Mouse (Mus musculus) cerebellum, adult 9-11 months (tissue): ENCODE results near the gene Msantd2.

ENCODE experiments used
- DNase-seq: peaks from one replicate; pipeline ENCODE4 v3.0.0; 2022

Msantd2 gene

DNA sequence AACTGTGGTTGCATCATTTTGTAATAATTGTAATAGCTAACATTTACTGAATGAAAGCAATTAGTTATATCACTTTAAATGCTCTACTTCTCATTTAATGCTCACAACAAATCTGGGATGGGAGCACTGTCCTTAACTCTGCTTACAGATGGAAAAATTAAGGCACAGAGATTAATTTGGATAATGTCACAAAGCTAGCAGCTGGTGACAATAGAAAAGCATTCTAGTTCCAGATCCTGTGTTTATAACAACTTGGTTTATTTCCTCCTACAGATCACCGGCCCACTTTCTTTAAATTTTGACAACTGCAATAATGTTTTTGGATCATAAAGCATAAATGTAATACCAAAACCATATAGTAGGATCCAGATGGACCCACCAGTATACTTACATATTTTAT is 16.9 kb downstream of the Msantd2 start:
- no peak for DNase-seq

- no peak for DNase-seq
Measured at GRCm38 (mm10) chr9:37512097-37512496, 23.0 kb downstream of the Msantd2 start.

- no peak for DNase-seq
Measured at GRCm38 (mm10) chr9:37514456-37514855, 25.3 kb downstream of the Msantd2 start.

DNA sequence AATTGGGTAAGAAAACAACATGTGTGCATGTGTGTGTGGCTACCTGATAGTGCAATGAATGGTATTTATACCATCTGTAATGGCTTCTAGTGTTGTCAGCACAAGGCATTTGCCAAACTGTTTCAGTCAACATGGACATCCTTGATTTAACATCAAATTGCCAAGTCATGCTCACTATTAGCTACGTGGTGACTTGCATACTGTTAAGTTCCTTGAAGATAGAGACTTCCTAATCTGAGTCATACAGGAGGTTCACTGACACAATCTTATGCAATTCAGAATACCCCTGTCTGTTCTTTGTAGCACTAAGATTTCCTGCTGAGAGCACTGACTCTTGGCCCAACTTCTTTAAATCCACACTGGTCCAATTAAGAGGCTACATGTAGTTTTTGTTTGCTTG is 28.3 kb downstream of the Msantd2 start:
- no peak for DNase-seq

- peak; percentile 57 for DNase-seq
Measured at GRCm38 (mm10) chr9:37518991-37519390, 29.9 kb downstream of the Msantd2 start.

GRCm38 (mm10) chr9:37519995-37520394 is 30.9 kb downstream of the Msantd2 start:
- peak; percentile 43 for DNase-seq

- no peak for DNase-seq
Measured at GRCm38 (mm10) chr9:37525461-37525860, 36.3 kb downstream of the Msantd2 start.

DNA sequence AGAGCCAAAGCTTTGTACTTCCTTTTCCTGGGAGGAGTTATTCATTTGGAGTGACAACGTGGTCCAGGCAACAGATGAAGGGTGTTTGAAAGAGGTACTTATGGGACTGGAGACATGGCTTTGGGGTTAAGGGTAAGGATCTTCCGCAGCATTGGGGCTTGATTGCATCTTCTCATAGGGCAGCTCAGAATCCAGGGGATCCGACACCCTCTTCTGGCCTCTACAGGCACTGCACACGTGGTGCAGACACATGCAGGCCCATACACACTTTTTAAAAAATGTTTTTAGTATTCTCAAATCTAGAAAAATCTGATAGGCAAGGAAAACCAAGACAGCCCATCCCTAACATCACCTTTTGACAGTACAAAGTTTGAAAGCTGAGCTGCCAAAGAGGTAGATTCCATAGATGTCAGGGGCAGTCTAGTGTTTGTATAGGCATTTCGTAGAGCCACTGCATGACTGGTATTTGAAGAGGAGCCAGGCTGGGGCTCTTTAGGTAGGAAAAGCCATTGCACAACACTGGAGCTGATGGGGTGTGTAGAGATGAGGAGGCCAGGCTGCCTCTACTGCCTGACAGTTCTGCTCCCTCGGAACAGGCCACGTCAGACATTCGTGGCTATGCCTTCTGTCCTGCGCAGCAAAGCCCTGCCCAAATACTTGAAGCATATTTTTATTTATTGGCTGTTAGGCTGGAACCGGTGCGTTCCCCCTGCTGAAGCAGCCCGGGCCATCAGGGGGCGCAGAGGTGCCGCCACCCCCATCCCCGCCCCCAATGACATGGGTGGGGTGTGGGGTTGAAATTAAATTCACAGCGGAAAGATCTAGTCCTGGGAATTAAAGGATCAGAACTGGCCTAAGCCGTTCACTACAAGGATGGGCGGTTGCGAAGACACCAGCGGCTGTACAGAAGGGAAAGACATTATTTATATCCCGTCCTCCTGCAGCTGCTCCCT is 37.6 kb downstream of the Msantd2 start:
- no peak for DNase-seq

GRCm38 (mm10) chr9:37527396-37528224 is 38.5 kb downstream of the Msantd2 start, which contains the start of gene Esam:
Esam (plus strand) TSS chr9:37528078.
- DNase-seq, result peak; percentile 45

DNA sequence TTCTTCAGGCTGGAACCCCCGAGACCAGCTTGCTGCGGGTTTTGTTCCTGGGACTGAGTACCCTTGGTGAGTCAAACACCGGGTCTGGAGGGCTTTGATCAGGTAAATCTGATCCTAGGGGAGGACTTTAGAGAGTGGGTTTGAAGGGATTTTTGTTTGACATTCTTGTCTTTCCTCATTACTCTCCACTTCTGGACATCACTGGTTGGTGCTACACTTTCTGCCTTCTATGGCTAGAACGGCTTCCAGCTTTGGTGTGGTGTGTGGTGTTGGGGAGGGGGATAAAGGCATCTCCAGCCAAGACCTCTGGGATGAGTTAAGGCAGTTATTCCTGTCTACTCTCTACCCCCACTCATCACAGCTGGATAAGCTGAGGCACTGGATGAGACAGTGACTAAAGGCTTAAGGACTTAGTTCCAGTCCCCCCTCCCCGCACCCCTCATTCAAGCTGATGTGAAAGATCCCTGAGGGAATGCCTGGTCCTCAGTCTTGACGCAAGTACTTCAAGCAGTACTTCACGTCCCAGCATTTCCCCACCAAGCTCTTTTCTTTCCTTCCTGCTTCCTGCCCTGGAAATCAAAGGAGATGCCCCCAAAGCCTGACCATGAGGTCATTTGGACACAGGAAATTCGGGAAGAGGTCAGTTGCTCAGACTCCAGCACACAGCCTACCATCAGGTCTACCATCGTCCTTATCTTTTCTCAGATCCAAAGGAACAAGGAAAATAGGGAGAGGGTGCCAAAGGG is 39.3 kb downstream of the Msantd2 start:
- no peak for DNase-seq

DNA sequence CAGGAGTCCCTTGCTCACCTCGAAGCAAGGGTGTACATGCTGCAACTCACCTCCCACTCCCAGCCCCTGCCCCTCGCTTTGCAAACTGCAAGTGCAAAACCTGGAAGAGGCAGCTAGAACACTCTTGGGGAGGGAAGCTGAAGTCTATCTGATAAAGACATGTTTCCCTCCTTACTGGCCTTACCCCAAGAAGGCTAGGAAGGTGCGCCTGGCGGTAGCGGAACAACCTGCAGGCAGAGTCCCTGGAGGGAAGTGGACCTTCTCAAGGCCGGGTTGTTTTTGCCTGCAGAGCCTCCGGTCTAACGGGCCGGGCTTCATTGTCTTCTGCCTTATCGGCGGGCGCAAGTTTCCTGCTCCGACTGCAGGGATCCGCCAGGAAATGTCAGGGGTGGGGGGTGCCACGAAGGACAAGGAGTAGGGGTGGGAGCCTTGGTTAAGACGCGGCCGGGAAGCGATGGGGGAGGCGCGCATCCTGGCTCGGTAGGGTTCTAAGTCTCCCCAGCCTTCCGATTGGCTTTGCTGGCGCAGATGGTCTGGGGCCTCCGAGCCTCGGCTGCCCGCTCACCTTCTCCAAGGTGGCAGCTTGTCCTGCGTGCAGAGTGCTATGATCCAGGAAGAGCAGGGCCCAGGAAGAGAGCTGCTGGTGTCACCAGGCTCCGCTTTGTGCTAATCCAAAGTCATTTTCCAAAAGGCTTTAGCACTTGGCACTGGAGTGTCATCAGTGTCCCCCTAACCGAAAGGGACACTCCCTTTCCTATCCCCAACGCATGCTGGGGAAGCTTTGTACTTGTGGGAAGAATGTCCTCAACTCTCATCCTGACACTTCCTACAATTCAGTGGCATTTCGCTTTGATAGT is 41.1 kb downstream of the Msantd2 start:
- peak; percentile 74 for DNase-seq

DNA sequence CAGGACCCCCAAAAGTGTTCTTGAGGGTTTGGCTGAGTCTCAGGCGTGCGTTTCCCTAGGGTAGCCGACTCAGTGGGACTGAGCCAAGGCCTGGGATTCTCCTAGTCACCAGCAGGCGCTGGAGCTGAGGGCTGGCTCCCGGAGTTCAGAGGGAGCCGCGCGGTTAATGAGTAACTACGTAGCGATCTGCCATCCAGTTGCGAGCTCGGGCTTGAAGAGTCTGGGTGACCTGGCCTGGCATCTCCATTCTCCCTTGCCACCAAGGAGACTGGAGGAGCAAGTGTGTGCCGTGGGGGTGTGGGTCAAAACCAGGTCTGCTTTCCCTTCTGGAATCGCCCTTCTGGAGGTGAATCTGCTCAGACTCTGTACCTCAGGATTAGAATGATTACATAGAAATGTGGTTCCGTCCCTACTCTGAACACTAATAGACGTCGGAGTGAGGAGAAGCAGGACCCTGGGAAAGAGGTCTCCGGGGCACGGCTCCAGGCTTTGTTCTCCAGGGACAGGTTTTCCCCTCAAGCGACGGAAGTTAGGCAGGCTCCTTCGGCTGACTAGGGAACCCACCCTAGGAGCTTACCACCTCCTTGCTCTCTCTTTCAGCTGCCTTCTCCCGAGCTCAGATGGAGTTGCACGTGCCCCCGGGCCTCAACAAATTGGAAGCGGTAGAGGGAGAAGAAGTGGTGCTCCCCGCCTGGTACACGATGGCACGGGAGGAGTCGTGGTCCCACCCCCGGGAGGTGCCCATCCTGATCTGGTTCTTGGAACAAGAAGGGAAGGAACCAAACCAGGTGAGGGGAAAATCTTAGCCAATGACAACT is 42.0 kb downstream of the Msantd2 start:
- peak; percentile 71 for DNase-seq

- DNase-seq, result no peak
Measured at GRCm38 (mm10) chr9:37536851-37537250, 47.7 kb downstream of the Msantd2 start.

GRCm38 (mm10) chr9:37537658-37538250 is 48.6 kb downstream of the Msantd2 start:
- DNase-seq, result no peak

DNA sequence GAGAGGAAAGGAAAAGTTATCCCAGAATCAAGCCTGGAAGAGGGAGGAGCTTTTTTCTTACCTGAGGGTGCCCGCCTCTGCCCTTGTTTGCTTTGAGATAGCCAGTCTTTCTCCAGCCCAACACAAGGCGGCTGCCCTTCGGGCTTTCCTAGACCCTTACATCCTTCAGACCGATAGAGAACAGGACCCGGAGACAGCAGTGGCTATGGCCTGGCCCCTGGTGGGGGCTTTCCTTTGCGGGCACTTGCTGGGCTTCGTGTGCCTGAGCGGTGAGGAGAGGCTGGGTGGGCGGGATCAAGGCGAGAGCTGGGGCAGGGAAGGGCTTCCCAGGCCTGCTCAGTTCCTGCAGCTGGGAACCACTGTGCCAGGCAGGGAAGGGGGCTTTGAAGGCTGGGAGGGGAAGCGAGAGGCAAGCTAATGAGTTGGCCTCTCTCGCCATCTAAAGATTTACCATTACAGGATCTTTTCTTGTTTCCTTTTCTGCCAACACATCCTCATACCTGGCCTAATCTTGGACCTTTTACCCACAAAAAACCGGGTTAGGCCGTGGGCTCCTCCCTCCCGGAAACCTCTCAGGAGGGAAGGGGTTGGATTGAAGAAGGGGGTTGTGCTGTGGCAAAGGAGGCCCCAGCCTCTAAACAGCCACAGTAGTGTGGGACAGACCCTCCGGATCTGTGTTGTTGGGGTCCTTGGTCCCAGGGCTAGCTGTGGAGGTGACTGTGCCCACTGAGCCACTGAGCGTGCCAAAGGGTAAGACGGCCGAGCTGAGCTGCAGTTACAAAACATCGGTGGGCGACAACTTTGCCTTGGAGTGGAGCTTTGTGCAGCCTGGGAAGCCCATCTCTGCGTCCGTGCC is 50.3 kb downstream of the Msantd2 start, which contains the start of gene Vsig2:
Gene Vsig2, plus strand, starts transcription at position 86 of the 856 bp plus-strand sequence.
- DNase-seq, result no peak

DNA sequence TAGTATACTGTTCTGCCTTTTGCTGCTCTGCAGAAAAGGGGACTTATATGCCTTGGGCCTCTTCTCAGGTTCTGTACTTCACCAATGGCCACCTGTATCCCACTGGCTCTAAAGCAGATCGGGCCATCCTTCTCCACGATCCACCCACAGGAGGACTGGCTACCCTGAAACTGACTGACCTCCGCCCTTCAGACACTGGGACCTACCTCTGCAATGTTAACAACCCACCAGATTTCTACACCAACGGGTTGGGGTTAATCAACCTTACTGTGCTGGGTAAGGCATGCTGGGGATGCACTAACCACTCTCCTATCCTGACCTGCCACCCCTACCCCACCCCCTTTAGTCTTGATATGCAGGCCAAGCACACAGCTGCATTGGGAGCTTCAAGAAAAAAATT is 51.1 kb downstream of the Msantd2 start:
- DNase-seq, result no peak

- no peak for DNase-seq
Measured at GRCm38 (mm10) chr9:37540701-37541575, 51.8 kb downstream of the Msantd2 start.

DNA sequence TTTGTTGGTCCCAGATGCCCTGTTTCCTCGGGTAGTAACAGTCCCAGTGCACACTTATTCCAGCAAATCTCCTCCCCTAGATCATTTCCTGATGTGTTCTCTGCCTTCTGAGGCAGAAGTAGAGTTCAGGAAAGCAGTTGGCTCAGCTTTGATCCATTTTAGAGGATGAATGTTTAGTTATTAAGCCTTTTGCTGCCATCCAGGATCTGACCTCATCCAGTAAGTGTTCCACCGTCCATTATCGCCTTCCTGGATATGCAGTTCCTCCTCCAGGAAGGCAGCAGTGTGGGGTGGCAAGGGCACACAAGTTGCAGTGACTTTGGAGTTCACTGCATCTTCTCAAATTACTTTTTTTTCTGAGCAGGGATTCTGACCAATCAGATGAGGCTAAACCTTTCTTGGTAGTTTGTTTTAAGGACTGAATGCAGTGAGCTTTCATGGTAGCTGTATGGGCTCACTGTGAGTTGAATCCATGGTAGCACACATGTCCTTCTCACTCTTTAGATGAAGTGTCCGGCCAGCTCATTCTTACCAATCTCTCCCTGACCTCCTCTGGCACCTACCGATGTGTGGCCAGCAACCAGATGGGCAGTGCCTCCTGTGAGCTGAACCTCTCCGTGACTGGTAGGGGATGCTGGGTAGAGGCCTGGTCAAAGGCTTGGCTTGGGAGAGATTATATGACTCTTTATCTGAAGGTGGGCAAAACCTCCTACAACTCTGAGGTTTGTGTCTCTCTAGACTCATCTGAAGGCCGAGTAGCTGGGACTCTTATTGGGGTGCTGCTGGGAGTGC is 52.9 kb downstream of the Msantd2 start:
- DNase-seq, result no peak
